Mouse (Mus musculus) hindbrain, embryonic 14.5 days (tissue): ENCODE measurements around the gene Gm26661. TPM values are rescaled to one million over a fixed set of nuclear protein-coding genes. Genes with fewer than 3 reads are reported as not detected.

ENCODE experiments used
- ATAC-seq: fragments of 200-750 bp; cut with Nextera tagmentation; 2 replicates; pipeline ENCODE4 v1.8.0; 2017; ENCODE audit warnings: moderate number of reproducible peaks, mild to moderate bottlenecking, moderate TSS enrichment, moderate library complexity; ENCODE audit not compliant: low FRiP score
- DNase-seq: peaks from one replicate; pipeline ENCODE4 v3.0.0-alpha.2; 2015; ENCODE audit warnings: low spot score
- H3K27ac ChIP-seq: fragments of 300-500 bp; sonication (generic); 2 replicates; pipeline ENCODE4 v1.5.1; 2014; ENCODE audit warnings: mild to moderate bottlenecking, moderate library complexity
- H3K27me3 ChIP-seq: fragments of 300-500 bp; sonication (generic); 2 replicates; pipeline ENCODE4 v1.6.1; 2014; ENCODE audit warnings: mild to moderate bottlenecking, low read length, mixed read lengths; ENCODE audit not compliant: control insufficient read depth, insufficient read depth
- H3K36me3 ChIP-seq: fragments of 300-500 bp; sonication (generic); replicated peaks from 2 replicates; pipeline ENCODE4 v1.6.1; 2014; ENCODE audit not compliant: control insufficient read depth, insufficient read depth
- H3K4me1 ChIP-seq: fragments of 300-500 bp; sonication (generic); replicated peaks from 2 replicates; pipeline ENCODE4 v1.6.1; 2014; ENCODE audit warnings: antibody characterized with exemption, low read length, mixed read lengths; ENCODE audit not compliant: control insufficient read depth, insufficient read depth
- H3K4me2 ChIP-seq: fragments of 300-500 bp; sonication (generic); replicated peaks from 2 replicates; pipeline ENCODE4 v1.6.1; 2014; ENCODE audit warnings: mild to moderate bottlenecking, moderate library complexity
- H3K4me3 ChIP-seq: fragments of 300-500 bp; sonication (generic); replicated peaks from 2 replicates; pipeline ENCODE4 v1.5.1; 2014; ENCODE audit warnings: mild to moderate bottlenecking, low read length
- H3K9ac ChIP-seq: fragments of 300-500 bp; sonication (generic); 2 replicates; pipeline ENCODE4 v1.6.1; 2014
- H3K9me3 ChIP-seq: fragments of 300-500 bp; sonication (generic); 2 replicates; pipeline ENCODE4 v1.6.1; 2016; ENCODE audit warnings: low read length; ENCODE audit not compliant: control insufficient read depth
- WGBS: fragments of 180-500 bp; shearing (Covaris S2); extraction: QIAGEN DNeasy Blood & Tissue Kit; methylation state at CpG from one replicate; pipeline ENCODE4 v1.1.7; 2014; 5-methylcytosine and 5-hydroxymethylcytosine counted together
- polyA plus RNA-seq: library from polyadenylated mRNA; unstranded; fragments of >200 nt; fragmentation: Nextera tagmentation; extraction: Ambion mirVana; gene quantifications from 2 replicates; pipeline ENCODE4 v1.2.1, GENCODE M21; 2014

Gene Gm26661
- polyA plus RNA-seq, 1 experiment from 2014 or later: not detected

GRCm38 (mm10) chr14:7795961-7796360 lies 4.6 kb downstream of the Gm26661 start:
- Histone ChIP-seq H3K4me1 (peaks cover 2% of the 10 kb centered on the region; the same call in 1 of the 2 replicates), H3K9me3 (no peaks in the 10 kb centered on the region), H3K36me3 (no peaks in the 10 kb centered on the region), H3K27ac (no peak overlapping the region), H3K4me3 (no peak overlapping the region), H3K27me3 (no peaks in the 10 kb centered on the region), H3K4me2 (no peak overlapping the region), H3K9ac (no peak overlapping the region)
- no peak for DNase-seq
- ATAC-seq: no peak
- 93% methylated on average over 4 of the region's 4 CpGs for WGBS

GRCm38 (mm10) chr14:7800611-7801010 lies 9.2 kb downstream of the Gm26661 start:
- H3K9me3 ChIP-seq: no peaks in the 10 kb centered on the region

GRCm38 (mm10) chr14:7801831-7802230 lies 10.4 kb downstream of the Gm26661 start:
- H3K27ac ChIP-seq: no peak overlapping the region
- H3K36me3 ChIP-seq: no peaks in the 10 kb centered on the region
- ATAC-seq: no peak
- no peak overlapping the region for H3K4me2 ChIP-seq
- H3K27me3 ChIP-seq: no peaks in the 10 kb centered on the region
- H3K9me3 ChIP-seq: no peaks in the 10 kb centered on the region
- WGBS: 13% methylated on average over 4 of the region's 4 CpGs
- H3K4me1 ChIP-seq: no peaks in the 10 kb centered on the region
- DNase-seq: peak; percentile 60
- H3K9ac ChIP-seq: no peak overlapping the region
- no peak overlapping the region for H3K4me3 ChIP-seq

More at GRCm38 (mm10) chr14:7800611-7801010, 9.2 kb downstream of the Gm26661 start:
- no peak overlapping the region for H3K4me2 ChIP-seq
- no peaks in the 10 kb centered on the region for H3K27me3 ChIP-seq
- no peak overlapping the region for H3K9ac ChIP-seq
- no peak overlapping the region for H3K27ac ChIP-seq
- no peak overlapping the region for H3K4me3 ChIP-seq
- ATAC-seq (no peak), DNase-seq (no peak)
- H3K36me3 ChIP-seq: no peaks in the 10 kb centered on the region
- H3K4me1 ChIP-seq: no peaks in the 10 kb centered on the region

- no peak overlapping the region for H3K4me2 ChIP-seq
- H3K27ac ChIP-seq: no peak overlapping the region
- H3K9me3 ChIP-seq: no peaks in the 10 kb centered on the region
- no peak overlapping the region for H3K4me3 ChIP-seq
- ATAC-seq (no peak), DNase-seq (no peak)
- WGBS: 64% methylated on average over 4 of the region's 4 CpGs
- H3K36me3 ChIP-seq: no peaks in the 10 kb centered on the region
- no peaks in the 10 kb centered on the region for H3K4me1 ChIP-seq
- no peak overlapping the region for H3K9ac ChIP-seq
- H3K27me3 ChIP-seq: no peaks in the 10 kb centered on the region
Measured at GRCm38 (mm10) chr14:7803874-7804557, 12.6 kb downstream of the Gm26661 start.

GRCm38 (mm10) chr14:7804558-7804905 lies 13.1 kb downstream of the Gm26661 start:
- Histone ChIP-seq H3K9me3 (no peaks in the 10 kb centered on the region), H3K9ac (no peak overlapping the region), H3K27me3 (no peaks in the 10 kb centered on the region), H3K27ac (no peak overlapping the region), H3K36me3 (no peaks in the 10 kb centered on the region), H3K4me3 (no peak overlapping the region), H3K4me1 (no peaks in the 10 kb centered on the region), H3K4me2 (no peak overlapping the region)
- ATAC-seq (no peak), DNase-seq (no peak)
- WGBS: 96% methylated on average over 2 of the region's 2 CpGs

- H3K9me3 ChIP-seq: no peaks in the 10 kb centered on the region
- ATAC-seq (no peak), DNase-seq (no peak)
- H3K4me2 ChIP-seq: no peak overlapping the region
- no peak overlapping the region for H3K9ac ChIP-seq
- H3K4me3 ChIP-seq: no peak overlapping the region
- H3K4me1 ChIP-seq: no peaks in the 10 kb centered on the region
- no peak overlapping the region for H3K27ac ChIP-seq
- WGBS: 78% methylated on average over 4 of the region's 4 CpGs
- no peaks in the 10 kb centered on the region for H3K36me3 ChIP-seq
- H3K27me3 ChIP-seq: no peaks in the 10 kb centered on the region
Measured at GRCm38 (mm10) chr14:7807711-7808110, 16.3 kb downstream of the Gm26661 start.

- Histone ChIP-seq H3K27me3 (no peaks in the 10 kb centered on the region), H3K9me3 (no peaks in the 10 kb centered on the region), H3K36me3 (no peaks in the 10 kb centered on the region), H3K4me1 (no peaks in the 10 kb centered on the region), H3K4me3 (no peak overlapping the region), H3K9ac (no peak overlapping the region), H3K4me2 (no peak overlapping the region), H3K27ac (no peak overlapping the region)
- 79% methylated on average over 11 of the region's 11 CpGs for WGBS
- no peak for ATAC-seq
- no peak for DNase-seq
Measured at GRCm38 (mm10) chr14:7808501-7808981, 17.2 kb downstream of the Gm26661 start.

GRCm38 (mm10) chr14:7809043-7809955 lies 17.9 kb downstream of the Gm26661 start:
- Histone ChIP-seq H3K4me1 (no peaks in the 10 kb centered on the region), H3K9ac (no peak overlapping the region), H3K36me3 (no peaks in the 10 kb centered on the region), H3K27ac (no peak overlapping the region), H3K9me3 (no peaks in the 10 kb centered on the region), H3K4me3 (no peak overlapping the region), H3K4me2 (no peak overlapping the region), H3K27me3 (no peaks in the 10 kb centered on the region)
- DNase-seq: no peak
- WGBS: 90% methylated on average over 12 of the region's 12 CpGs
- no peak for ATAC-seq

- under 1% methylated on average over 49 of the region's 49 CpGs for WGBS
- ATAC-seq: peak; percentile 98
Measured at GRCm38 (mm10) chr14:7817770-7818462, 26.5 kb downstream of the Gm26661 start, which contains the start of gene Flnb. Gene Flnb, plus strand, starts transcription at chr14:7817957.

More at GRCm38 (mm10) chr14:7817770-7818462, 26.5 kb downstream of the Gm26661 start, which contains the start of gene Flnb:
- Histone ChIP-seq H3K4me1 (peaks cover 29% of the 10 kb centered on the region), H3K4me2 (peak within 1 kb of the TSS; percentile 90), H3K27me3 (no peaks in the 10 kb centered on the region), H3K9me3 (no peaks in the 10 kb centered on the region), H3K4me3 (peak within 1 kb of the TSS; percentile 62), H3K36me3 (no peaks in the 10 kb centered on the region), H3K27ac (peak within 1 kb of the TSS; percentile 73), H3K9ac (peak within 1 kb of the TSS; percentile 85)
- DNase-seq: peak; percentile 99
